Mouse (Mus musculus) lung, embryonic 15.5 days (tissue): ENCODE results near the gene Elk3. TPM values are rescaled to one million over a fixed set of nuclear protein-coding genes. Genes with fewer than 3 reads are reported as not detected.
A peak's percentile ranks its signal among the peaks of the same experiment; 100 is the strongest.

Experiments
- ATAC-seq: fragments of 200-750 bp; cut with Nextera tagmentation; 2 replicates; pipeline ENCODE4 v1.8.0; 2017; ENCODE audit warnings: moderate number of reproducible peaks, borderline replicate concordance; ENCODE audit not compliant: low FRiP score, low TSS enrichment; ENCODE audit errors: extremely low read depth
- H3K27ac ChIP-seq: fragments of 300-500 bp; sonication (generic); 2 replicates; pipeline ENCODE4 v1.5.1; 2015; ENCODE audit warnings: moderate library complexity, mild to moderate bottlenecking, inconsistent platforms
- H3K27me3 ChIP-seq: fragments of 300-500 bp; sonication (generic); 2 replicates; pipeline ENCODE4 v1.6.1; 2015; ENCODE audit warnings: inconsistent platforms
- H3K36me3 ChIP-seq: fragments of 300-500 bp; sonication (generic); 2 replicates; pipeline ENCODE4 v1.6.1; 2015; ENCODE audit warnings: inconsistent platforms
- H3K4me1 ChIP-seq: fragments of 300-500 bp; sonication (generic); 2 replicates; pipeline ENCODE4 v1.6.1; 2015; ENCODE audit warnings: inconsistent platforms
- H3K4me2 ChIP-seq: fragments of 300-500 bp; sonication (generic); 2 replicates; pipeline ENCODE4 v1.6.1; 2015; ENCODE audit warnings: inconsistent platforms, mild to moderate bottlenecking, moderate library complexity
- H3K4me3 ChIP-seq: fragments of 300-500 bp; sonication (generic); 2 replicates; pipeline ENCODE4 v1.5.1; 2015; ENCODE audit warnings: mild to moderate bottlenecking, inconsistent platforms
- H3K9ac ChIP-seq: fragments of 300-500 bp; sonication (generic); 2 replicates; pipeline ENCODE4 v1.6.1; 2015; ENCODE audit warnings: inconsistent platforms
- H3K9me3 ChIP-seq: fragments of 300-500 bp; sonication (generic); 2 replicates; pipeline ENCODE4 v1.6.1; 2016; ENCODE audit warnings: inconsistent platforms
- WGBS: fragments of 180-500 bp; shearing (Covaris S2); methylation state at CpG from one replicate; pipeline ENCODE4 v1.1.7; 2015; 5-methylcytosine and 5-hydroxymethylcytosine counted together
- polyA plus RNA-seq: library from polyadenylated mRNA; unstranded; fragments of >200 nt; fragmentation: Nextera tagmentation; extraction: Ambion mirVana; gene quantifications from 2 replicates; pipeline ENCODE4 v1.2.1, GENCODE M21; 2015

Gene Elk3
- polyA plus RNA-seq, 1 experiment from 2014 or later: 52.3 TPM

- 54% methylated on average over 2 of the region's 2 CpGs for WGBS
- Histone ChIP-seq H3K27ac (no peak overlapping the region), H3K27me3 (no peaks in the 10 kb centered on the region), H3K4me1 (peaks cover 47% of the 10 kb centered on the region), H3K9ac (no peak overlapping the region), H3K4me2 (no peak overlapping the region), H3K4me3 (no peak overlapping the region), H3K9me3 (no peaks in the 10 kb centered on the region), H3K36me3 (0 out of 2 replicates have a peak, but pooled peaks cover 3% of the 10 kb centered on the region)
- no peak for ATAC-seq
Observed at GRCm38 (mm10) chr10:93274277-93274696, 36.6 kb downstream of the Elk3 start.

- Histone ChIP-seq H3K27me3 (no peaks in the 10 kb centered on the region), H3K4me2 (no peak overlapping the region), H3K4me1 (peaks cover 47% of the 10 kb centered on the region), H3K9ac (no peak overlapping the region), H3K36me3 (no peaks in the 10 kb centered on the region), H3K27ac (no peak overlapping the region), H3K9me3 (no peaks in the 10 kb centered on the region), H3K4me3 (no peak overlapping the region)
- 77% methylated on average over 14 of the region's 14 CpGs for WGBS
- no peak for ATAC-seq
Observed at GRCm38 (mm10) chr10:93272986-93273982, 37.7 kb downstream of the Elk3 start.

- no peaks in the 10 kb centered on the region for H3K9me3 ChIP-seq
Observed at GRCm38 (mm10) chr10:93271831-93272230, 39.1 kb downstream of the Elk3 start.

GRCm38 (mm10) chr10:93270889-93271460 is 40.0 kb downstream of the Elk3 start:
- H3K27ac ChIP-seq: no peak overlapping the region
- H3K36me3 ChIP-seq: no peaks in the 10 kb centered on the region
- no peak for ATAC-seq
- H3K9ac ChIP-seq: no peak overlapping the region
- H3K4me3 ChIP-seq: no peak overlapping the region
- no peaks in the 10 kb centered on the region for H3K27me3 ChIP-seq
- no peaks in the 10 kb centered on the region for H3K9me3 ChIP-seq
- H3K4me1 ChIP-seq: peaks cover 34% of the 10 kb centered on the region
- no peak overlapping the region for H3K4me2 ChIP-seq
- WGBS: 86% methylated on average over 6 of the region's 6 CpGs

More at GRCm38 (mm10) chr10:93271831-93272230, 39.1 kb downstream of the Elk3 start:
- Histone ChIP-seq H3K4me3 (no peak overlapping the region), H3K4me1 (peaks cover 43% of the 10 kb centered on the region), H3K9ac (no peak overlapping the region), H3K27ac (no peak overlapping the region), H3K4me2 (no peak overlapping the region), H3K27me3 (no peaks in the 10 kb centered on the region), H3K36me3 (no peaks in the 10 kb centered on the region)
- WGBS: 74% methylated on average over 7 of the region's 7 CpGs
- no peak for ATAC-seq

- Histone ChIP-seq H3K4me2 (no peak overlapping the region), H3K27me3 (no peaks in the 10 kb centered on the region), H3K4me3 (no peak overlapping the region), H3K27ac (no peak overlapping the region), H3K36me3 (peaks cover 5% of the 10 kb centered on the region; the same call in 1 of the 2 replicates), H3K9me3 (no peaks in the 10 kb centered on the region), H3K9ac (no peak overlapping the region), H3K4me1 (peaks cover 27% of the 10 kb centered on the region)
- no peak for ATAC-seq
- 39% methylated on average over 4 of the region's 4 CpGs for WGBS
Observed at GRCm38 (mm10) chr10:93269744-93270143, 41.2 kb downstream of the Elk3 start.

- Histone ChIP-seq H3K27ac (no peak overlapping the region), H3K4me3 (no peak overlapping the region), H3K4me2 (no peak overlapping the region), H3K9me3 (no peaks in the 10 kb centered on the region), H3K9ac (no peak overlapping the region), H3K4me1 (peaks cover 20% of the 10 kb centered on the region), H3K36me3 (peaks cover 11% of the 10 kb centered on the region; the same call in 1 of the 2 replicates), H3K27me3 (no peaks in the 10 kb centered on the region)
- no peak for ATAC-seq
- 95% methylated on average over 3 of the region's 3 CpGs for WGBS
Observed at GRCm38 (mm10) chr10:93268339-93268738, 42.6 kb downstream of the Elk3 start.

- Histone ChIP-seq H3K27ac (no peak overlapping the region), H3K4me3 (no peak overlapping the region), H3K27me3 (no peaks in the 10 kb centered on the region), H3K4me2 (no peak overlapping the region), H3K4me1 (peaks cover 20% of the 10 kb centered on the region), H3K9me3 (no peaks in the 10 kb centered on the region), H3K36me3 (peaks cover 11% of the 10 kb centered on the region; the same call in 1 of the 2 replicates), H3K9ac (no peak overlapping the region)
- no peak for ATAC-seq
- 89% methylated on average over 5 of the region's 5 CpGs for WGBS
Observed at GRCm38 (mm10) chr10:93267509-93267908, 43.4 kb downstream of the Elk3 start.

- Histone ChIP-seq H3K27me3 (no peaks in the 10 kb centered on the region), H3K36me3 (peaks cover 11% of the 10 kb centered on the region; the same call in 1 of the 2 replicates), H3K4me1 (peaks cover 25% of the 10 kb centered on the region), H3K4me3 (no peak overlapping the region), H3K9ac (no peak overlapping the region), H3K4me2 (no peak overlapping the region), H3K27ac (no peak overlapping the region), H3K9me3 (no peaks in the 10 kb centered on the region)
- 81% methylated on average over 7 of the region's 7 CpGs for WGBS
- ATAC-seq: no peak
Observed at GRCm38 (mm10) chr10:93266521-93266920, 44.4 kb downstream of the Elk3 start.

- Histone ChIP-seq H3K4me2 (no peak overlapping the region), H3K9me3 (no peaks in the 10 kb centered on the region), H3K36me3 (peaks cover 11% of the 10 kb centered on the region; the same call in 1 of the 2 replicates), H3K27ac (no peak overlapping the region), H3K27me3 (no peaks in the 10 kb centered on the region), H3K4me1 (peaks cover 31% of the 10 kb centered on the region), H3K4me3 (no peak overlapping the region), H3K9ac (no peak overlapping the region)
- no peak for ATAC-seq
- WGBS: 86% methylated on average over 9 of the region's 9 CpGs
Observed at GRCm38 (mm10) chr10:93265833-93266232, 45.1 kb downstream of the Elk3 start.

GRCm38 (mm10) chr10:93264001-93264400 is 46.9 kb downstream of the Elk3 start:
- no peak overlapping the region for H3K9ac ChIP-seq
- no peaks in the 10 kb centered on the region for H3K27me3 ChIP-seq
- 74% methylated on average over 5 of the region's 5 CpGs for WGBS
- H3K27ac ChIP-seq: no peak overlapping the region
- H3K4me2 ChIP-seq: no peak overlapping the region
- H3K9me3 ChIP-seq: no peaks in the 10 kb centered on the region
- H3K4me3 ChIP-seq: no peak overlapping the region
- peaks cover 16% of the 10 kb centered on the region for H3K36me3 ChIP-seq
- peaks cover 31% of the 10 kb centered on the region for H3K4me1 ChIP-seq
- no peak; the same call in 1 of the 2 replicates for ATAC-seq

GRCm38 (mm10) chr10:93263431-93263830 is 47.5 kb downstream of the Elk3 start:
- no peak overlapping the region for H3K9ac ChIP-seq
- no peaks in the 10 kb centered on the region for H3K27me3 ChIP-seq
- H3K4me2 ChIP-seq: no peak overlapping the region
- peaks cover 31% of the 10 kb centered on the region for H3K4me1 ChIP-seq
- H3K36me3 ChIP-seq: peaks cover 16% of the 10 kb centered on the region
- H3K27ac ChIP-seq: peak overlapping the region; percentile 19; the same call in 1 of the 2 replicates
- 68% methylated on average over 8 of the region's 8 CpGs for WGBS
- H3K4me3 ChIP-seq: no peak overlapping the region
- no peak for ATAC-seq
- no peaks in the 10 kb centered on the region for H3K9me3 ChIP-seq
